Mouse (Mus musculus) forebrain, embryonic 10.5 days (tissue): ENCODE results near the gene Gm648. TPM values are rescaled to one million over a fixed set of nuclear protein-coding genes. Genes with fewer than 3 reads are reported as not detected.
A peak's percentile ranks its signal among the peaks of the same experiment; 100 is the strongest.
"Not testable (repeated sequence)": the region's sequence is repeated elsewhere in the genome, so short reads cannot be mapped to it uniquely, and the experiment has no call there.

Experiments used
- DNase-seq: peaks from one replicate; pipeline ENCODE4 v3.0.0-alpha.2; 2017; ENCODE audit warnings: low spot score; ENCODE audit errors: extremely low spot score
- H3K27ac ChIP-seq: fragments of 300-500 bp; sonication (generic); 2 replicates; pipeline ENCODE4 v1.5.1; 2016; ENCODE audit warnings: mild to moderate bottlenecking
- H3K27me3 ChIP-seq: fragments of 300-500 bp; sonication (generic); 2 replicates; pipeline ENCODE4 v1.6.1; 2016; ENCODE audit warnings: mild to moderate bottlenecking; ENCODE audit not compliant: poor library complexity, severe bottlenecking
- H3K36me3 ChIP-seq: fragments of 300-500 bp; sonication (generic); replicated peaks from 2 replicates; pipeline ENCODE4 v1.6.1; 2016; ENCODE audit warnings: mild to moderate bottlenecking, moderate library complexity
- H3K4me1 ChIP-seq: fragments of 300-500 bp; sonication (generic); 2 replicates; pipeline ENCODE4 v1.6.1; 2016
- H3K4me3 ChIP-seq: fragments of 300-500 bp; sonication (generic); 2 replicates; pipeline ENCODE4 v1.5.1; 2016; ENCODE audit warnings: mild to moderate bottlenecking, moderate library complexity
- H3K9me3 ChIP-seq: fragments of 300-500 bp; sonication (generic); 2 replicates; pipeline ENCODE4 v1.6.1; 2016; ENCODE audit warnings: mild to moderate bottlenecking, moderate library complexity
- WGBS: fragments of 180-500 bp; shearing (Covaris S2); methylation state at CpG from one replicate; pipeline ENCODE4 v1.1.7; 2016; 5-methylcytosine and 5-hydroxymethylcytosine counted together
- microRNA-seq: library from miRNA; unstranded; fragments of <30 nt; microRNA quantifications from one replicate; pipeline ENCODE4, GENCODE M21; 2017
- polyA plus RNA-seq: library from polyadenylated mRNA; unstranded; fragments of >200 nt; fragmentation: Nextera tagmentation; extraction: Ambion mirVana; gene quantifications from 2 replicates; pipeline ENCODE4 v1.2.1, GENCODE M21; 2016

The Gm648 gene
- polyA plus RNA-seq, result not detected in 2 replicates

DNA sequence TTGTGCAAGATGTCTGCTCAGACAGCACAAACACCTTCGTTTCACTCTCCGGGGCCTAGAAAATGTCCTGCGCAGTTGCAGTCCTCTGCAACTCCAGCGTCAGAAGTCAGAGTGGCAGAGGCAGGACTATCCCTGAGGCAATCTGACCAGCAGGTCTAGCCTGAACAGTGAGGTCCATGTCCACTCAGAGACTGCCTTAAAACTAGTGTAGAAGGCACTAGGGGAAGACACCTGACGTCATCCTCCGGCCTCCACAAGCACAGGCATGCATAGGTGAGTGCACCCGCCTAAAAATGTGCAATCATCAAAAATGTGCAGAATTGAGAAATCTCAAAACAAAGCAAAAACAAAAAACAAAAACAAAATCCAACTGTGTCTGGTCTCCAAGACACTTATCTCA is at the start of gene Gm648:
Gene Gm648 (minus strand): TSS at position 101 of the 400 bp plus-strand sequence.
- Histone ChIP-seq H3K27ac (no peak within 1 kb of the TSS), H3K4me1 (no peaks in the 10 kb centered on the region), H3K27me3 (no peaks in the 10 kb centered on the region), H3K36me3 (no peaks in the 10 kb centered on the region), H3K9me3 (no peaks in the 10 kb centered on the region), H3K4me3 (no peak within 1 kb of the TSS)
- 93% methylated on average over 7 of the region's 7 CpGs for WGBS
- DNase-seq, result no peak

DNA sequence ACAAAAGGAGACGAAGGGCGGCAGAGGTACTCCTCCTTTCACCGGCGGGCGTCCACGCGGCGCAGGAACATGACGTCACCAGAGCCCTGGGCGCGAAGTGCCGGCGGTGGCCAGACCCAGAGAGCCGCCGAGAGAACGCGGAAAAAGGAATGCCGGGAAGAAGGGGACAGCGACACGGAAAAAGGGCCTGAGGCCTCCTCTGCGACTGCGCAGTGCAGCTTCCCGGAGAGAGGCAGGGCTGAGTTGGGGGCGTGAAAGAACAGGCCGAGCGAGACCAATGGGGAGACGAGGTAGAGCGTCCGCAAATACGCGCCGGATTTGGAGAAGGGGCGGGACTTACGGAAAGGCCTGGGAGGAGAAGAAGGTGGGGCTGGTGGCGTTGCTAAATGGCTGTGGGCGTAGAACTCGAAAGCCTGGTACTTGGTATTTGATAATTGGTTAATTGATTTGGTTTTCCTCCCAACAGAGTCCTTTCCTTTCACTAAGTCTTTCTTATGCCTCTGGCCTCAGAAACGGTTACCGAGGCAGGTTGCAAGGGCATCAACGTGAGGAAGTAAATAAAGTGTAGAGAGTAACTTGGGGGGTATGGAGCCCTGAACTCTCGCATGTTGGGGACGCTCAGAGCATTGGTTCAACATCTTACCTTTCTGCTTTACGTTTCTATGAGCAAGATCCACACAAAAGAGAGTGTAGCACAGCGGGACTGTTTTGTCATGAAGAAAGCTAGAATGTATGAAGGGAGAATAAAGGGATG is 48.7 kb upstream of the Gm648 start, which contains the start of gene Mmgt1:
Gene Mmgt1 (minus strand): TSS at position 183 of the 754 bp plus-strand sequence.
- H3K27me3 ChIP-seq, result no peaks in the 10 kb centered on the region
- peak within 1 kb of the TSS; percentile 91 for H3K27ac ChIP-seq
- 15% methylated on average over 44 of the region's 44 CpGs for WGBS
- H3K4me1 ChIP-seq, result peaks cover 12% of the 10 kb centered on the region
- H3K4me3 ChIP-seq, result peak within 1 kb of the TSS; percentile 73
- peaks cover 18% of the 10 kb centered on the region for H3K36me3 ChIP-seq
- DNase-seq, result peak; percentile 88
- no peaks in the 10 kb centered on the region for H3K9me3 ChIP-seq

DNA sequence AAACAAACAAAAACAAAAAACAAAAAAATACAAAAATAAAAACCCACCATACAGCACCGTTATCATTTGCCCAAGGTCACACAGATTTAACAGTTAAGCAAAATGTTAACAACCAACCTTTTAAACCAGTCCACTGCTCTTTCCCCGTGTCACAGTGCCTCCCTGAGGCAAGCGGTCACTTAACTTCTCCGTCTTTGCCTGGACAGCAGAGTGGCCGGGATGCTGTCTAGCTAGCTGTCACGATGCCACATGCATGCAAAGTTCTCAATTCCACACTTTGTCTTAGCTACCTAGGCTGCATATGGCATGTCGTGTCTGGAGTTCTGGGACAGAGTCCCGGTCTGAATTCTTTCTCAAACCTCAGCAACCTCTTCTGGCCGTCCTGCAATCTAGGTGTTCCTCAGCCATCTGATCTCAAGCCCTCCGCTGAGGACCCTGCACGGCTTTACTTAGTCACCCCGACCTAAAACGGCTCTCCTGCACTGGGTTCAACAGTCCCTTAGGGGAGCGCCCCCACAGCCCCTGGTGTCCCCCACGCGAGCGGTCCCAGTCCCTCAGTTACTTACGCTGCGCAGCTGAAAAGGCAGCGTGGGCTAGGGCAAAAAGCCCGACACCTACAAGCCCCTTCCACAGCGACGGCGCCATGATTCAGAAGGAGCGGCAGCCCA is 47.9 kb upstream of the Gm648 start:
- Histone ChIP-seq H3K4me3 (peak overlapping the region; percentile 73), H3K4me1 (peaks cover 12% of the 10 kb centered on the region), H3K27ac (peak overlapping the region; percentile 91), H3K36me3 (peaks cover 19% of the 10 kb centered on the region), H3K9me3 (no peaks in the 10 kb centered on the region), H3K27me3 (no peaks in the 10 kb centered on the region)
- 20% methylated on average over 25 of the region's 25 CpGs for WGBS
- DNase-seq, result peak; percentile 14

DNA sequence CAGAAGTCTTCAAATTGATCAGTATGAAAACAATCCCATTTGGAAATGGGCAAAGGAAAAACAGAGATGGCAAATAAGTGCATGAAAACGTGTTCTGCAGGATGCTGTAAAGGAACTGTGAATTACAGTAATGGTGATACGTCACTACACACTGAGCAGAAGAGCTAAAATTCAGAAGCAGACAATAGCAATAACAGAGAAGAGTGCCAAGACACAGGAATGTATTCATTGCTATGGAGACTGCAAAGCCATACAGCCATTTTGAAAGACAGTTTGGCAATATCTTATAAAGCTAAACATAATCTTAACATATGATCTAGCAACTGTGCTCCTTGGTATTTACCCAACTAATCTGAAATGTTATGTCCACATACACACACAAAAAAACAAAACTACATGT is 28.8 kb upstream of the Gm648 start:
- Histone ChIP-seq H3K9me3 (no peaks in the 10 kb centered on the region), H3K27ac (no peak overlapping the region), H3K27me3 (no peaks in the 10 kb centered on the region), H3K4me1 (no peaks in the 10 kb centered on the region), H3K36me3 (no peaks in the 10 kb centered on the region), H3K4me3 (no peak overlapping the region)
- DNase-seq, result no peak
- 91% methylated on average over 2 of the region's 2 CpGs for WGBS

DNA sequence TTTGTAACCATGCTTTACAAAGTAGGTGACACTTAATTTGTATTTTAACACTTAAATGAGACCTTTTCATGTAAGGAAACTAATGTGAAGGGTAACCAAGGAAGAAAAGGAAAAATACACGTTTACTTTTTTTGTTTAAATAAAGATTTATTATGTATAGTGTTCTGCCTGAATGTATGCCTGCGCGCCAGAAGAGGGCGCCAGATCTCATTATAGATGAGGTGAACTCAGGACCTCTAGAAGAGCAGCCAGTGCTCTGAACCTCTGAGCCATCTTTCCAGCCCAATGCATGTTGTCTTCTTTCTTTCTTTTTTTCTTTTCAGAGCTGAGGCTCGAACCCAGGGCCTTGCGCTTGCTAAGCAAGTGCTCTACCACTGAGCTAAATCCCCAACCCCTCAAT is 23.1 kb upstream of the Gm648 start:
- WGBS, result 18% methylated on average over 6 of the region's 6 CpGs
- Histone ChIP-seq H3K27ac (no peak overlapping the region), H3K4me1 (no peaks in the 10 kb centered on the region), H3K36me3 (no peaks in the 10 kb centered on the region), H3K4me3 (no peak overlapping the region), H3K27me3 (no peaks in the 10 kb centered on the region), H3K9me3 (no peaks in the 10 kb centered on the region; the same call in 1 of the 2 replicates)
- no peak for DNase-seq

DNA sequence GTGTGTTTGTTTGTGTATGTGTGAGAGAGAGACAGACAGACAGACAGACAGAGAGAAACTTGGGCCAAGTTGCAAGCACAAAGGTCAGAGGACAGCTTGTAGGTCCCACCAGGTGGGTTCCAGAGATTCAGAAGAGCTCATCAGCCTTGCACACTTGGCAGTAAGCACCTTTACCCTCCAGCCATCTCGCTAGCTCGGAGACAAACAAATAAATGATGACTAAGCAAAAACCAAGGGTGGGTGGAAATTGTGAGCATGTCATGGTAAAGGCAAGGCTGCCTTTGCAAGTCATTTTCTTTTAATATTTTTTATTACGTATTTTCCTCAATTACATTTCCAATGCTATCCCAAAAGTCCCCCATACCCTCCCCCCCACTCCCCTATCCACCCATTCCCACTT is 4.2 kb upstream of the Gm648 start:
- Histone ChIP-seq H3K27ac (no peak overlapping the region), H3K9me3 (no peaks in the 10 kb centered on the region), H3K36me3 (no peaks in the 10 kb centered on the region), H3K4me1 (no peaks in the 10 kb centered on the region), H3K4me3 (no peak overlapping the region), H3K27me3 (no peaks in the 10 kb centered on the region)
- WGBS, result 94% methylated on average over 3 of the region's 3 CpGs
- no peak for DNase-seq

DNA sequence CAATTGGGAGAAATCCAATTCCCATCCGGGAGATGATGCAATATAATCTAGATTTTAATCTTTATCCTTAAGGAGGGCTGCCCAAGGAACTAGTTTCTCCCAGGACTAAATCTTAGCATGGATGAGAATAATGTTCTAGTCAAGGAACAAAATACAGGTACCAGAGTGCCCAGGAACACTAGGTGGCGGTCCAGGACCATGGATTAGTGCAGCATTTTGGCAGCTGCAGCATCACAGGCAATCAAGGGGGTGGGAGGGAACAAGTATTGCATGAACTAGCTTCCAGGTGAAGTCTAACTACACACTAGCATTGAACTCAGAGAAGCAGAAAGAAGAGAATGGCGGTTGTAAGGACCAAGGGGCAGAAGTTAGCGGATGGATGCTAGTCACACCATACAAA is 12.2 kb downstream of the Gm648 start:
- Histone ChIP-seq H3K4me3 (no peak overlapping the region), H3K9me3 (no peaks in the 10 kb centered on the region)
- 62% methylated on average over 4 of the region's 4 CpGs for WGBS

DNA sequence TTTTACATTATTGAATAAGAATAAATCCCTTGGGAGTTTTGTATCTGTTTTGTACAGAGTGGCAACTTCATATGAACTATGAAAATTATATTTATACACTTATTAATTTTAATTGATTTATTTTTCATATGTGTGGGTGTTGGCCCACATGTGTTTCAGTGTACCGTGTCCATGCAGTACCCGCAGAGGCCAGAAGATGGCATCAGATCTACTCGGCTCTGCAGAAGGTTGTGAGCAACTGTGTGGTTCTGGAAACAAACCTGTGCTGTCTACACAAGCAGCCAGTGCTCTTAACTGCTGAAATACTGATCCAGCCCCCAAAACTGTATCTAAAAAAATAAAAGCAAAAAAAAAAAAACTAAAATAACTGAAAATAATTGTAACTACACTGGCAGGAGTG is 18.1 kb downstream of the Gm648 start:
- 12% methylated on average over 3 of the region's 3 CpGs for WGBS
- no peaks in the 10 kb centered on the region for H3K27me3 ChIP-seq
- no peaks in the 10 kb centered on the region for H3K4me1 ChIP-seq
- H3K36me3 ChIP-seq, result no peaks in the 10 kb centered on the region
- peak; percentile 39 for DNase-seq
- no peaks in the 10 kb centered on the region for H3K9me3 ChIP-seq
- H3K27ac ChIP-seq, result no peak overlapping the region
- no peak overlapping the region for H3K4me3 ChIP-seq

More for the DNA sequence above, 12.2 kb downstream of the Gm648 start:
- Histone ChIP-seq H3K27me3 (no peaks in the 10 kb centered on the region), H3K36me3 (no peaks in the 10 kb centered on the region), H3K4me1 (no peaks in the 10 kb centered on the region), H3K27ac (no peak overlapping the region)
- DNase-seq, result peak; percentile 17

DNA sequence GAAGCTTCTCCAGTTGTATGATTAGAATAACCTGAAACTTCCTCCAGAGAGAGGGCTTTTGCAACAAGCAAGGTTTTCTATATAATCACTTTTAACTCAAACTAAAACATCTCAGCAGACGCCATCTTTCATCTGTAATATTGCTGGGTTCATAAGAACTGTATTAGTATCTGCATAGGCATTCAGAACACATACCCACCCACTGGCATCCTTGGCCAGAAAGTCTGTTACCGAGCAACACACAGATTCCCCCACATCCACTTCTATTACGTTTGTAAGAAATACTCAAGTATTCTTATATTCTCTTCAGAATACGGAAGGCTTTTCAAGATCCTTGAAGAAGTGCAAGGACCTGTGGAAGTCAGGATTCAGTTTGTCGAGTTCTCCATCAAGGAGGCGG is 25.0 kb downstream of the Gm648 start, which contains the start of gene Gm10477:
Gene Gm10477 (plus strand): TSS at position 301 of the 400 bp plus-strand sequence.
- H3K27ac ChIP-seq, H3K36me3 ChIP-seq, H3K27me3 ChIP-seq, H3K4me1 ChIP-seq, H3K9me3 ChIP-seq, H3K4me3 ChIP-seq, DNase-seq: not testable (repeated sequence)
- 91% methylated on average over 6 of the region's 6 CpGs for WGBS

DNA sequence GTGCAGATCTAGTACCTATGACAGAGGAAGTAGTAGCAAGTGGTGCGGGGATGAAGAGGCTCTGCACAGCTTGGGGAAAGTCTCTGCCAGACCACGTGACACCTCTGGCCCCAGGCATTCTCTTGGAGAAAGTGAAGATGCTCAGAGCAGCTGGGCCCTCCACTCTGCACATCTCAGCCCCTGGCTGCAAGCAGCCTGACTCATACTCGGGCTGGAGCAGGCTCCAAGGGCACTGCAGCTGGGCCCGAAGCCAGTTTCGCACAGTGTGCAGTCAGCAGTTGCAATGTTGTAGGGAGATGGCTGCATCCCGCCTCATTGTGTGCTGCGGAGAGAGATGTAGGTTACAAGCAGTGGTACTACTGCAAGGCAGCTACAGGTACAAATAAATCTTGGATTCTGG is 52.2 kb downstream of the Gm648 start:
- 83% methylated on average over 7 of the region's 7 CpGs for WGBS
- no peaks in the 10 kb centered on the region for H3K9me3 ChIP-seq
- no peaks in the 10 kb centered on the region for H3K27me3 ChIP-seq
- H3K27ac ChIP-seq, result no peak overlapping the region
- H3K36me3 ChIP-seq, result peaks cover 30% of the 10 kb centered on the region
- no peak for DNase-seq
- H3K4me3 ChIP-seq, result no peak overlapping the region
- no peaks in the 10 kb centered on the region for H3K4me1 ChIP-seq

Small RNAs within 50 kb of the gene (microRNA-seq; reads per million reads assigned to microRNA genes)
- not detected for gene Mir5116

Other genes starting within 250 kb of the Gm648 start
- gene Zfp449, start 203.2 kb downstream of the Gm648 start, polyA plus RNA-seq, result 5.1 and 7.0 TPM in 2 replicates
- 5.9 and 6.6 TPM in 2 replicates for gene Smim10l2a, start 175.0 kb downstream of the Gm648 start, polyA plus RNA-seq
- 1.4 and 1.5 TPM in 2 replicates for gene Gm2174, start 101.6 kb downstream of the Gm648 start, polyA plus RNA-seq
- gene Ints6l, start 94.7 kb downstream of the Gm648 start, polyA plus RNA-seq, result 21.2 and 24.1 TPM in 2 replicates
- not detected in 2 replicates for gene Gm10477, start 24.9 kb downstream of the Gm648 start, polyA plus RNA-seq
- 42.7 and 42.8 TPM in 2 replicates for gene Mmgt1, start 48.5 kb upstream of the Gm648 start, polyA plus RNA-seq
- gene Slc9a6, start 60.2 kb upstream of the Gm648 start, polyA plus RNA-seq, result 9.3 and 10.2 TPM in 2 replicates
- gene Fhl1, start 182.2 kb upstream of the Gm648 start, polyA plus RNA-seq, result 81.2 and 88.9 TPM in 2 replicates